Mouse (Mus musculus) urinary bladder, postnatal 36 days (tissue): ENCODE data around the gene Chrm1.
"Not testable (repeated sequence)": the region's sequence is repeated elsewhere in the genome, so short reads cannot be mapped to it uniquely, and the experiment has no call there.

ENCODE experiments used
- DNase-seq, 2 experiments: peaks; one replicate each; pipeline ENCODE4 v3.0.0; 2022; ENCODE audit warnings: low spot score in 2 of 2, mixed read lengths in 1 of 2

Chrm1 gene

GRCm38 (mm10) chr19:8716767-8717475 lies 53.3 kb downstream of the Chrm1 start:
- no peak for DNase-seq

- peak; percentile 25 to 34 for DNase-seq
Measured at GRCm38 (mm10) chr19:8718357-8718756, 54.8 kb downstream of the Chrm1 start.

GRCm38 (mm10) chr19:8719037-8719436 lies 55.4 kb downstream of the Chrm1 start:
- DNase-seq: not testable (repeated sequence)

- no peak for DNase-seq
Measured at GRCm38 (mm10) chr19:8721378-8721777, 57.8 kb downstream of the Chrm1 start.

- DNase-seq: no peak
Measured at GRCm38 (mm10) chr19:8722021-8722420, 58.4 kb downstream of the Chrm1 start.

GRCm38 (mm10) chr19:8722559-8722906 lies 58.9 kb downstream of the Chrm1 start:
- DNase-seq: no peak

- DNase-seq: peak; percentile 90 to 96
Measured at GRCm38 (mm10) chr19:8722907-8723573, 59.5 kb downstream of the Chrm1 start, which contains the start of gene Slc3a2. Gene Slc3a2 (minus strand): TSS chr19:8723369.

GRCm38 (mm10) chr19:8723574-8724346 lies 60.2 kb downstream of the Chrm1 start:
- DNase-seq: no peak

- no peak for DNase-seq
Measured at GRCm38 (mm10) chr19:8724392-8724791, 60.8 kb downstream of the Chrm1 start.

GRCm38 (mm10) chr19:8725081-8725613 lies 61.6 kb downstream of the Chrm1 start:
- DNase-seq: no peak

GRCm38 (mm10) chr19:8726609-8727390 lies 63.2 kb downstream of the Chrm1 start:
- DNase-seq: no peak

- DNase-seq: no peak
Measured at GRCm38 (mm10) chr19:8727495-8728114, 64.0 kb downstream of the Chrm1 start.

- DNase-seq: not testable (repeated sequence)
Measured at GRCm38 (mm10) chr19:8728335-8729099, 64.9 kb downstream of the Chrm1 start.
